Mouse (Mus musculus): Measurements from ENCODE around the gene Pofut1.

The Pofut1 gene

DNA sequence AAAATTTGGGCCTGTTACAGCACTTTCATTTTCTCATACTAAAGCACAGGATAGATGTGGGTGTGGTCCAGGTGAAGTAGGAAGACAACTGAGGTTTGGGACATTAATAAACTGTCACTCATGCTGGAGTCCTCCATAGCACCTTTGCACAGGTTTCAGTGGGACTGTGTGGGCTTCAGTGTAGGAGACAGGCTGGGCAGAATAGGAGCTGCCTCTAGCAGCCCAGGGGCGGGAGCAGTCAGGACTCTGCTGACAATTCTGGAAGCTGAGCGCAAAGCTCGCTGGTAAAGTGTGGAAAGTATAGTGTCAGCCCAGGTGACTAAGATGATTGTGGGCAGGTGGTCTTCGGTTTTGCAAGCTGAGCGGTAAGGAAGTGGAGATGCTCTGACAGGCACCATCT, 59.8 kb downstream of the Pofut1 start:
- CTCF ChIA-PET = interaction anchor here in 1 of 4 experiments (0.5 kb wide), 1 partner anchor 44 kb away, joined by 3 read pairs; no protein-coding TSS in a partner anchor
- POLR2A ChIA-PET = interaction anchor here in 1 of 4 experiments (0.6 kb wide), 1 partner anchor 46 kb away, joined by 3 read pairs; no protein-coding TSS in a partner anchor

DNA sequence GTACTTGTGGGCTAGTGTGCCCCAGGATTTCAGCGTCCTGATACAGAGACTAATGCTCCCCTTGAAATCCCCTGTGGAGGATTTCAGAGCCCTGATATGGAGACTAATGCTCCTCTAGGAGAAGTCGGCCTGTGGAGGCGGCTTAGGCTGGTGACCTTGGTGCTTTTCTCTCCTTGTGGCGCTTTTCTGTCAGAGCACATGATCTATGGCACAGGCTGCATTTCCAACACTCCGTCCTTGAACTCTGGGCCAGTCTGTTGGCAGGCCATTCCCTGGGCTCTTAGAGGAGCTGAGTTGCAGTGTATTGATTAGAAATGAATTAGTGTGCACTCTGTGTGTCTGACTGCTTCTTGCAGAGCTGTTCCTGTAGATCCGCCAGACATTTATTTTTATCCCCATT, 63.9 kb downstream of the Pofut1 start:
- POLR2A ChIA-PET = no interaction called here
- CTCF ChIA-PET = interaction anchor here in 1 of 4 experiments (1.5 kb wide), 1 partner anchor 148 kb away, joined by 3 read pairs; no protein-coding TSS in a partner anchor

DNA sequence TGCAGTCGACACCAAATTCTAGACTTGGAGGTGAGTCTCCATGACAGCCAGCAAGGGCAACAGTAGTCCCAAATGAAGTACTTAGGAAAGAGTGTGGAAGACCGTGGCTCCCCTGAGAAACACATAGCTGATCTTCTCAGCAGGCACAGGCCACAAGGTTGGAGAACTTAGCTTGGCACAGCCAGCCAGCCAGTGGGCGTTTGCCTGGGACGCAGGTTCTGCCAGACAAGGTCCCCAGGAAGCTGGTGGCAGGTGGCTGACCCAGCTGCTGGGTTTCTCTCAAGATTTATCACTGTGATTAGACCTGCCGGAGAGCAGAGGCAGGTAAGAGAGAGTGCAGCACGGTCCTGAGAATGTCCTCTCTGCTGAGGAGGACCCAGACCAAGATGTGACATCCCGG, 67.3 kb downstream of the Pofut1 start:
- CTCF ChIA-PET = no interaction called here
- POLR2A ChIA-PET = interaction anchor here in 3 of 4 experiments (0.6 to 1.5 kb wide), 4 partner anchors 18 to 226 kb away, joined by 3 to 6 read pairs (median 3); partner anchors contain the start of gene Kif3b (in 1 of the 3)

DNA sequence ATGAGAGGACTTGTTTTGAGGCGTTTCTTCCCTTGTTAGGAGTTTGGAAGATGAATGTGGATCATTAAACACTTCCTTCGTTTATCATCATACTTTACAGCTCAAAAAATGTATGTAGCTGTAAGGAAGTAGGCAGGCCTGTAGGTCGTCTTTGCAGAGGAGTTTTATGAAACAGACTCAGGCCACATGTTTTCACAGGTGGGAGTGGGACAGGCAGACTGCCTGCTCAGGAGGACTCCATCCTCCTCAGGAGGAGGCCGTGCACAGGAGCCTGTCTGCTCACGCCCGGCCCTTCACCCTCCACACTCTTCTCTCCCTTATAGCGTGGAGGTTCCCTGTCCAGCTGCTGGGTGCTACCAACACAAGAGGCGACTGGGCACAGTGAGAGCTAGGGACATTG, 67.8 kb downstream of the Pofut1 start:
- POLR2A ChIA-PET = interaction anchor here in 2 of 4 experiments (0.8 to 1.5 kb wide), 3 partner anchors 18 to 39 kb away, joined by 3 read pairs; partner anchors contain the start of gene Kif3b (in 1 of the 2)
- CTCF ChIA-PET = no interaction called here

DNA sequence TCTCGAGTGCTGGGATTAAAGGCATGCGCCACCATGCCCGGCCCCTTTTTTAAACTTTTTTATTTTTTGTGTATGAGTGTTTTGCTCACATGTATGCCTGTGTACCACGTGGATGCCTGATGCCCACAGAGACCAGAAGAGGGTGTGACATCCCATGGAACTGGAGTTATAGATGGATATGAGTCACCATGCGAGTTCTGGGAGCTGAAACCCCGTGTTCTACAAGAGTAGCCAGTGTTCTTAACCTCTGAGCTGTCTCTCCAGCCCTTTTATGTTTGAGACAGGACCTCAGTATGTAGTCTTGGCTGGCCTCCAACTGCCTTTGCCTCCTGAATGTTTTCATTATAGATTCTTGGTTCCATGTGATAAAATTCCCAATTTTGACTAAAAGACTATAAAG, 68.9 kb downstream of the Pofut1 start:
- ChIA-PET CTCF (no interaction called here), POLR2A (interaction anchor here in 1 of 4 experiments (0.7 kb wide), 1 partner anchor 189 kb away, joined by 3 read pairs; no protein-coding TSS in a partner anchor)

DNA sequence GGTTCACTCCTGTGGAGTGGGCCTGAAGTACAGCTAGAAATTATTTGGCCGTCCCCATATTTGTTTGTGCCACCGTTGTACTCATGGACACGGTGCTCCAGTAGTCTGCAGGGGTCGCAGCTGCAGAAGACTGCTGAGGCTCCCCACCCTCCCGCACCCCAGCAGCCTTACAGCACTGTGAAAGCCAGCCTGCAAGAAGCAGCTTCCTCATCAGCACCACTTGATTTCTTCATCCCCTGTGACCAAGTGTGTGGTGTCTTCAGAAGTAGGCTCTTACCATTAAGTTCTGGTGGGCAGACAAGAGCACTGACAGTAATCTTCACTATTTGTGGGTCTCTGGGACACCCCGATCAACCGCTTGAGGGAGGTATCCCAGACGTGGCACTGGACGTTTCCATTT, 71.6 kb downstream of the Pofut1 start:
- CTCF ChIA-PET = interaction anchor here in 2 of 4 experiments (0.8 to 1.3 kb wide), 3 partner anchors 14 to 170 kb away, joined by 3 read pairs; no protein-coding TSS in a partner anchor
- POLR2A ChIA-PET = interaction anchor here (0.6 to 1.3 kb wide), 6 partner anchors 10 to 1267 kb away, joined by 3 to 4 read pairs (median 3); no protein-coding TSS in a partner anchor

DNA sequence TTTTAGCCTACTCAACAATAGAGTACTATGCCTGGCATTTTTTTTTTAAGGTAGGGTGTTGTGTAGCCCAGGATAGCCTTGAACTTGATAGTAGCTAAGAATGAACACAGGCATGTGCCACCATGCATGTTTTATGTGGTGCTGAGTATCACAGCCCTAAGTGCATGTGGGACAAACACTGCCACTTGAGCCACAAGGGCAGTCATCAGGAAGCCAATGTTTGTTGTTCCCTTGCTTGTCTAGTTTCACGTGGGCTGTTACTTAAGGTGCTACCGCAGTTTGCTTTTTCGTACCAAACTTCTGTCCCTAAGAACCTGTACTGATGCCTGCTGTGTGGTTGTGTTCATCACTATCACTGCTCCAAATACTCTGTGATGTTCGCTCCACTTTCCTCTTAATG, 77.1 kb downstream of the Pofut1 start:
- CTCF ChIA-PET = no interaction called here
- POLR2A ChIA-PET = no interaction called here

DNA sequence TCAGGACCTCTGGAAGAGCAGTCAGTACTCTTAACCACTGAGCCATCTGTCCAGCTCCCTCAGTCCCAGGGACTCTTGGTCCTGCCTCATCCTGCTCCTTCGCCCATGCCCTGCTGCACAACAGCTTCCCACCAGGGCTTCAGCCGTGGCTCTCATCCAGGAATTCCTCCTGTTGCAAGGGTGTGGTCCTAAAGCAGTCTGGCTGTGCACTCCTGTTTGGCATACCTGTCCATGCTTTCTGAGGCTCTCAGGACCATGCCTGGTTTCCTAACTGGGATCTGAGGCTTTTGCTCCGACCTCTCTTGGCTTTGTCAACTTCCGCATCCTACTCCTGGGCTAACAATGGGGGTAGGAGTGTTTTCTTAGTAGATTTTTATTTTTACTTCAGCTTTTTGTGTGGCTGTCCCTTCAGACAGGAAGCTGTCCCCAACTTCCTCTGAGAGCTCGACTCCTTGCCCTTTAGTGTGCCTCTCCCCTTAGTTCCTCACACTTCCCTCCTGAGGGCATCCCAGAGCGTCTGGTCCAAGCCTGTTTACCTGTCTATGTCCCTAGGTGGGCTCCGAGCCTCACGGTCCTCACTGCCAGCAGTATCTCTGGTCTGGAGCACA, 77.8 kb downstream of the Pofut1 start:
- POLR2A ChIA-PET = interaction anchor here in 1 of 4 experiments (1.3 to 2.3 kb wide), 2 partner anchors 28 to 52 kb away, joined by 3 to 6 read pairs; no protein-coding TSS in a partner anchor
- CTCF ChIA-PET = interaction anchor here in 1 of 4 experiments (0.6 kb wide), 1 partner anchor 160 kb away, joined by 7 read pairs; no protein-coding TSS in a partner anchor

All from embryonic stem cell, embryonic (primary cell).